Mouse (Mus musculus) MEL-GATA-1-ER (cell line): ENCODE measurements around the gene Plekhm1.

Source experiments
- DNase-seq: peaks from one replicate; pipeline ENCODE4 v3.0.0-alpha.2; 2012; ENCODE audit warnings: low read depth; ENCODE audit errors: extremely low read depth

Gene Plekhm1

GRCm38 (mm10) chr11:103361396-103362053 lies 51.0 kb downstream of the Plekhm1 start:
- peak; percentile 63 for DNase-seq

DNA sequence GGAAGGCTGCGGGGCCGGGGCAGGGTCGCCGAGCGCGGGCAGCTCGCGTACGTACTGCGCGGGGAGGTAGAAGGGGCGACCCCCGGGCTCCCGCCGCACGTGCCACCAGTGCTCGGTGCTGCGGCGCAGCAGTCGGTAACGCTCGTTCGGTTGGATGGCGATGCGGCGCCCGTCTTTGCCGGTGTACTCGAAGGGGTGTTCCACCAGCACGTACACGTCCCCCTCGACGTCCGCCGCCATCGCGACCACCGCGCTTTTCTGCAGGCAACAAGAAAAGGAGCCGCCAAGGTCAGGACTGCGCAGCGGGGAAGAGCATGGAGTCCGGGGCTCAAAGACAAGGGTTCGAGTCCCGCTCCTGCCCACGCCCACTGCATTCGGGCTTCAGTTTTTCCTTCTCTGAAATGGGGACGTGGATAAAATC lies 51.8 kb downstream of the Plekhm1 start:
- no peak for DNase-seq

GRCm38 (mm10) chr11:103359841-103360641 lies 52.4 kb downstream of the Plekhm1 start:
- DNase-seq: peak; percentile 49

- peak; percentile 71 for DNase-seq
Observed at GRCm38 (mm10) chr11:103359122-103359521, 53.4 kb downstream of the Plekhm1 start.

- DNase-seq: no peak
Observed at GRCm38 (mm10) chr11:103358316-103358715, 54.2 kb downstream of the Plekhm1 start.

GRCm38 (mm10) chr11:103357710-103358109 lies 54.8 kb downstream of the Plekhm1 start:
- DNase-seq: no peak

DNA sequence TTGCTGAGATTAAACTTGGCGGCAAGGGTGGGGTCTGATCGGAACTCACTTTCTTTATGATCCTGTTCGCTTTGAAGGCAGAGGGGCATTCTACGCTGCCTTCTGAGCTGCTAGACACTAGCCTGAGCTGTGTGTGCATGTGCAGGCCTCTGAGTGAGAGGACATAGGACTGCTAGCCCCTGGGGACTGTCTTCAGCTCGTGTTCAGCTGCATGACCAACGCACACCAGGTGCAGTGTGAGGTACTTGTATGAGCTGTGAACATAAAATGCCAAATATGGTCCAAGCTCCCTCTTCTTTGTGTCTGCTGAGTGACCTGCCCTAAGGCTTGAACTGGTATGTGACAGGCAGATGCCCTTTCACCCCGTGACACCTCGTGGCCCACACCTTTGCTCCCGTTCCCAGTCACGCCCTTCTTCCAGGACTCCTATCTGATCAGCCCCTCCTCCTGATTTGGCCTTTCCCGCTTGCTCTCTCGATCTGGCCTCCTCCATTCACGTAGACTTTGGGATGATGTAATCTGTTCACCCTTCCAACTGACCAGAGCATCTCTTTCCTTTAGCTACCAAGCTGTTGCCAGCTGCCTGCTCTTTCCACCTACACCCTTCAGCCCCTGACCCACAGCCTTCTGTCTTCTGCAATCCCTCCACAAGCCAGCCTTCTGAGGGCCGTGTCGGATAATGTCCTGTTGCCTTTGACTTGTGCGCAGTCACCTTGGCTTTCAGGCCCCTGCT lies 55.4 kb downstream of the Plekhm1 start:
- DNase-seq: no peak

DNA sequence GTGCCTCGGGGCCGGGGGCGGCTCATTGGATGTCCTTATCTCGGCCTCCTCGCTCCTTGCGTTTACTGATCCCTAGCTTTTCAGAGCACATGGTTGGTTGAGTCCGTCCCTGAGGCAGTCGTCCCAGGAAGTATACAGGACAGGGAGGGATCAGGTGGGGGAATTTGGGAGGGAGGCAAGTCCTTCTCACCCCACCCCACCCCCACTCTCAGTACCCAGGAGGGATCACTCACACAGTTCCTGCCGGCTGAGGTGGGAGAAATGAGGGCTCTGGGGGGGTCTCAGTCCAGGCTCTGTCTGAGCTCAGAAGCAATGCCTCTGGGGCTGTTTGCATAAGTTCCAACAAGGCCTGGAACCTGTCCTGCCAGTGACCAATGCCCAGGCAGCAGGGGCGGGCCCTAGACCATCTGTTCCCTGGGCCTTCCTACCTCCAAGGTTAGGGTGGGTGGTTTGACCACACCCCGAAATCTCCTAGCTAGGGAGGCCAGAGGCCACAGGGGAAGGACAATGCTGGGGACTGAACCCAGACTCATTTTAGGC lies 56.4 kb downstream of the Plekhm1 start:
- DNase-seq: no peak

DNA sequence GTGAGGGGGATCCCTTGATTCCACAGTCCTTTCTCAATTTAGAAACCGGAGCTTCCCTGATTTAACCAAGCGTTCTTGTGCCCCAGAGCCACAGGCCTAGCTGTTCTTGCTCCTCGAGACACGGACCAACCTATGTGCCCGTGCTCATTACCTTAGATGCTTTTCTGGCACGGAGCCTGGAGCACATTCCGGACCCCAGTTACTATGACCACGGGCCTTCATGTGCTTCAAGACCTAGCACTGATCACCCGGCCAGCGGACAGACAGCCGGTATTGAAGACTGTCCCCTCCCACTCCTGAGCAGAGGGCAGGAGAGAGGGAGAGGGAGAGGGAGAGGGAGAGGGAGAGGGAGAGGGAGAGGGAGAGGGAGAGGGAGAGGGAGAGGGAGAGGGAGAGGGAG lies 57.2 kb downstream of the Plekhm1 start:
- DNase-seq: no peak

GRCm38 (mm10) chr11:103354033-103354432 lies 58.5 kb downstream of the Plekhm1 start:
- DNase-seq: no peak

DNA sequence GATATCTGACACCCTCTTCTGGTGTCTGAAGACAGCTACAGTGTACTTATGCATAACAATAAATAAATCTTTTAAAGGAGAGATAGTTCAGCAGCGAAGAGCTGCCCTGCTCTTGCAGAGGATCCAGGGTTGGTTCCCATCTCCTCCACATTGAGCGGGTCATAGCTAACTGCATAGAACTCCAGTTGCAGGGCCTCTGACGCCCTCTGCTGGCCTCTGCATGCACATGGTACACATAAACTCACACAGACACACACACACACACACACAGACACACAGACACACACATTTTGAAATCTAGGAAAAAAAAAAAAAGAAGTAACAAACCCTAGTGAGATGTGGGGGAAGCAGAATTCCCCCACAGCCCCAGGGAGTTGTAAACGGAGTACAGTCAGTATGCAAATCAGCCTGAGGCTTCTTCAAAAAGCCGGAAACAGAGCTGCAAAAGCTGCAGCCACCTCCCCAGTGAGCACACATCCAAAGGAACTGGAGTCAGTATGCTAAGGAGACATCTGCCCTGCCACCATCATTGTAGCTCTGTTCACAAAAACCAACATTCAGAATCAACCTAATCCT lies 60.2 kb downstream of the Plekhm1 start:
- no peak for DNase-seq

DNA sequence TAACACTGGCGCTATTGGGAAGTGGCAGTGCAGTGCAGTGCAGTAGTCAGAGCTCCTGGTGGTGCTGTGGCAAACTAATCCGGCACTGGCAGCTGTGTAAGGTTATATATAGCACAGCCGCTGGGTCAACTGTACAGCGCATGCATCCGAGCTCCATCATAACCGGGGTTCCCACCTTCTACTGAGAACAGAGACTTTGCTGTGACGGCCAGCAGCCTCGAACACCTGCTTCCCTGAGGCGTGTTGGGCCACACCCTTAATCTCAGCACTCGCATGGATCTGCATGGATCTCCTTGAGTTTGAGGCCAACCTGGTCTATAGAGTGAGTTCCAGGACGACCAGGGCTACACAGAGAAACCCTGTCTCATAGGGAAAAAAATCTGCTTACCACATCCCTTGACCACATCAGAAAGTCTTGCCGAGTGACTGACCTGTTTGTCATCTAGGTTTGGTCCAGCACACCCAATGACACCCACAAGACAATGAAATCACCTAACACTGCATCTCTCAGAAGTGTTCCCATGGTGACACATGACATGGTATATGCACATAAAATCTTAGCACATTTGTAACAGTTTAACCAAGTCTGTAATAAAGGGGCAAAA lies 61.7 kb downstream of the Plekhm1 start:
- DNase-seq: no peak

DNA sequence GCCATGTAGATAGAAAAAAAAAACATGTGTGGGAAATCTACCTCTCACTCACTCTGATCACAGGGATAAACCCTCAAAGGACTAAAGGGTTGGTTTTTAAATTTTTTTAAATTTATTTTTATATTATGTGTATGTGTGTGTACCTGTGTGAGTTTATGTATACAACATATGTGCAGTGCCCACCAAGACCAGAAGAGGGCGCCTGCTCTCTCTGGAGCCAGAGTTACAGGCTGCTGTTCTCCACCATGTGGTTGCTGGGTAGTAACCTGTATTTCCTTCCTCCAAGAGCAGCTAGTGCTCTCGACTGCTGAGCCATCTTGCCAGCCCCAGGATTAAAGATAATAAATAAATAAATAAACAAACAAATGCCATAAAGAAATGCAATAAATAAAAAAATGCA lies 62.8 kb downstream of the Plekhm1 start:
- no peak for DNase-seq

- no peak for DNase-seq
Observed at GRCm38 (mm10) chr11:103346657-103347056, 65.8 kb downstream of the Plekhm1 start.

DNA sequence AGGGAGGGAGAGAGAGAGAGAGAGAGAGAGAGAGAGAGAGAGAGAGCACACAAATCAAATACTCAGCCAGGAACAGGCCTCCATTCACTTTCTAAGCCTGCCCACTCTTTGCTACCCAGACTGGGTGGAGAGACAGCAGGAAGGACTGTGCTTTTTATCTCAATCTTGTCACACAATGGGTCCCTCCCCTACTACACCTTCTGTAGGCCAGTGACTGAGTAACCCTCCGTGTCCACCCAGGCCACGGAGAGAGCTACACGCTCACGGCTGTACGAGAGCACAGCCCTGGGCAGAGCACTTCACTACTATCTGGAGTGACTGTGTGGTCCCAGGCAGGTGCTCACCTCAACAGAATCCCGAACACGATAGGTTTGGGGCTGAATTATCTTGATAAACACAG lies 66.3 kb downstream of the Plekhm1 start:
- no peak for DNase-seq

- DNase-seq: no peak
Observed at GRCm38 (mm10) chr11:103345408-103346091, 66.9 kb downstream of the Plekhm1 start.

GRCm38 (mm10) chr11:103344494-103345332 lies 67.8 kb downstream of the Plekhm1 start:
- DNase-seq: no peak

GRCm38 (mm10) chr11:103343881-103344280 lies 68.6 kb downstream of the Plekhm1 start:
- DNase-seq: no peak

DNA sequence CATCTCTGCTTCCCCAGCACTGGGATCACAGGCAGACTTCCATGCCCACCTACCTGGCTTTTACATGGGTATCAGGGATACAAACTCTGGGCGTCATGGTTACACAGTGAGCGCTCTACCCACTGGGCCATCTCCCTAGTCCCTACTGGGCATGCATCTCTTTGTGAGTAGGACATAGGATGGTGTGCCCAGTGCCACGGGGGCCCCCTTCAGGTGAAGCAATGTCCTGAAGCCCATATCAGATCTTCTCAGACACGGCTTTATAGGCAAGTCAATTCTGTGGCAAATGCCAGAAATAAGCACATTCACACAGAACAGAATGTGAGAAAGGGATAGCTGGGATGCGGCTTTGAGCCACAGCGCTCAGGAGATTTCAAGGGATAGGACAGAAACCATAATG lies 69.4 kb downstream of the Plekhm1 start:
- DNase-seq: no peak

DNA sequence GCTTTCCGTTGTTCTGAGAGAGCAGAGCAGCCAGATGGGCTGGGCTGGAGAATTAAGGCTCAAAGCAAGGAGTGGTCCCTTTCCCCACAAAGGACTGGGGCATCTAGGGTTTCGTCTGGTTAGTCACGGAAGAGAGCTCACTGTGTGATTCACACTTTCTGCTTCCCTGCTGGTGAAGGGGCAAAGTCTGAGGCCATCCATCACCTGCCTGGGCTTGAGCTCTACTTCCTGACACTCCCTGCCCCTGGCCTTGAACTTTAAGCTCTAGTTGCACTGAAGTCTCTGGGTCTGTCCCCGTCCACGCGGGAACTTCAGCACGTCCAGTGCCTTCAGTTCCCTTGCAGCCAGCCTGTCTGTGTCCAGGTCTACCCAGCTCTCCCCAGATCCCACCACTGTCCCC lies 71.8 kb downstream of the Plekhm1 start:
- DNase-seq: no peak
